Mouse (Mus musculus): ENCODE results near the gene Btbd2.

DNA sequence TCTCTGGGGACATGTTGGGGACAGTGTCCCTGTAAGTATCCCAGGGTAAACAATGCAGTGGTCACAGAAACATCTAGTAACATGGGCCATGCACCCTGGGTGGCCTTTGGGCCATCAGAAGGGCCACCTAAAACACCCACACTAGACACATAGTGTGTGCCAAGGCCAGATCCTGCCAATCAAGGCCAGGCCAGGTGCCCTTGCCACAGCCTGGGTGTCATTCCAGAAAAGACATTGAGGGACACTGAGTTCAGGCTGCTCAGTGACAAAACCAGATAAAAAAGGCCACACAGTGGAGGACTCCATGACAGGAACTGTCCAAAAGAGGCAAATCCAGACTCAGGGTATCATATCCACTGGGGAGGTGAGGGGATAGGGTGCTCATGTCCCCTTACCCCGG is 26.8 kb upstream of the Btbd2 start:
- no peak for TF ChIP-seq TAL1 (IDR thresholded peaks at IDR 0.05; ENCODE audit: low read length)
- TF ChIP-seq POLR2AphosphoS2 (IDR thresholded peaks at IDR 0.05; ENCODE audit: low read length): no peak
